Mouse (Mus musculus): ENCODE measurements around the gene Zfp148.

The Zfp148 gene

GRCm38 (mm10) chr16:33537499-33538225, 157.0 kb downstream of the Zfp148 start:
- no peak for DNase-seq

GRCm38 (mm10) chr16:33544346-33544745, 163.7 kb downstream of the Zfp148 start:
- no peak for DNase-seq

GRCm38 (mm10) chr16:33545530-33545929, 164.9 kb downstream of the Zfp148 start:
- no peak for DNase-seq

GRCm38 (mm10) chr16:33553689-33554342, 173.2 kb downstream of the Zfp148 start:
- DNase-seq = no peak

Measured in right cerebral cortex, adult 18-20 months (tissue).